Mouse (Mus musculus): ENCODE measurements around the gene Akr1c14.

DNA sequence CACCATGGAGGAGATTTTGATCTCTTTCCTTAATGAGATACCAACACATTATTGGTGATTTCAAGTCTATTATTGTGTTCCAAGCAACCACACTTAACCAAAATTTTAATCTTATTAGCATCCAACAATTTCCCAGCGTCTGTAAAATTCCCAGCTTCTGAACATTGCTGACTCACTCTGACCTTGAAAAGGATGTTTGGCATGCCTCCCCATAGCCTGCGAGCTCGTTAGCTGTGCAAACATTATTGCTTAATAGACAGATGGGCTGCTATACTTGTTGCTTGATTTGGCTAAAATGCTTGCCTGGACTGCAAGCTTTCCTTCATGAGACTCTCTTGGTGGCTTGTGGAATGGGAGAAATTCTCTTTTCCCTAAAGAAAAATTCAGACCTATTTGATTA is 16.3 kb upstream of the Akr1c14 start:
- TF ChIP-seq POLR2A (IDR thresholded peaks at IDR 0.05; ENCODE audit: borderline replicate concordance, insufficient read depth, low read length) (no peak), CTCF (IDR thresholded peaks at IDR 0.05; ENCODE audit: borderline replicate concordance, insufficient read depth, low read depth, low read length) (no peak)

Data from cerebellum, adult 2 months (tissue).